Mouse (Mus musculus) spleen, adult 2 months (tissue): ENCODE data around the gene Adra1d.

Experiments used
- CTCF ChIP-seq: fragments of 200-500 bp; IDR thresholded peaks from 2 replicates; pipeline ENCODE4 v1.5.1; 2011; ENCODE audit warnings: mild to moderate bottlenecking, inconsistent platforms; ENCODE audit not compliant: insufficient read depth, insufficient read length, insufficient replicate concordance; ENCODE audit errors: extremely low read depth
- POLR2A ChIP-seq: fragments of 200-500 bp; IDR thresholded peaks from 2 replicates; pipeline ENCODE4 v1.6.1; 2011; ENCODE audit warnings: low read depth, low read length, inconsistent platforms

- TF ChIP-seq POLR2A = no peak
- TF ChIP-seq CTCF = no peak
Observed at GRCm38 (mm10) chr2:131542531-131542930, 19.6 kb downstream of the Adra1d start.
